Mouse (Mus musculus): Measurements from ENCODE around the gene Gdf5.

DNA sequence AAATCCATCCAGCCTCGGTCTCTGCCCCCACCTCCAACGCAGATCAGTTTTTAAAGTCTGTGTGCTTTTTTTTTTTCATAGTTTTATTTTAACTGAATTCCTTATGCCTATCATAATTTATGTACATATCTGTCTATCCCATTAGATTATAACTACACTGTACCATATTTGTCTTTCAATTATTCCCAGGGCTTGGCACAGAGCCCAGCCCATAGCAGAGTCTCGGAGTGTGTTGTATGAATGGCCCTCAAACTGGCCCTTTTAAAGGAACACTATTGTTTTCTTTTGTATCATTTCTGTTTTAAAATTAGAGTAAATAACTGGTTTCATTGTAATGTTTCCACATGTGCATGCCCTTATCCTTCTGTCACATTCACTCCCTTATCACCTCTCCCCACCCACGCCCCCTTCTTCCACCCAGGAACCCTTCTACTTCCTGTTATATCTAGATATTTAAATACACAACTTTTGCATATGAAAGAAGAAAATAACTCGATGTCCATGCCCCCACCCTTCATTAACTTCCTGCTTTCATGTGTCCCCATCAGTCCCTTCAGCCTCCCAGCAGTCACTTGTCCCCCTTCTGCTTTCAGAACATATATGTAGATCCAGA, 2.3 kb upstream of the Gdf5 start:
- TF ChIP-seq CTCF (IDR thresholded peaks at IDR 0.05; ENCODE audit: extremely low read depth, insufficient read depth, low read length) (no peak), POLR2A (IDR thresholded peaks at IDR 0.05; ENCODE audit: extremely low read depth, insufficient read depth, low read length) (no peak)

Data from cortical plate, adult 2 months (tissue).